Mouse (Mus musculus): ENCODE results near the gene Larp7.

DNA sequence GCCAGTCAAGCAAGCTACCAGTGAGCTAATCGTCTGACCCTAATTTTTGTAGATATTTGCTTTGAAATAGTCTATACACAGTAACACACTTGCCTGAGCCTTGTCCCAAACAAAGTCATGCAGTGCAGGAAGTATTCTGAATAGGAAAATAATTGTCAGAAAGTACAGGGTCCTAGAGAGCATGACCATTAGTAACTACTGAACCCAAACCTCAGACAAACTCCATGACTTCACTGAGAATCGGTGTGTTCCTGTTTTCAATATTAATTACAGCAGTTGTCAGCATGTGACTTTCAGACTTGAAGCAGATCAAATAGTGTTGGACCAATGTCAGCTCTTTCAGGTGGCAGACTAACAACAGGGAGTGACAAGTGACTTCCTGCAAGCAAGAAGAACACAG, 39.5 kb downstream of the Larp7 start:
- no peak for TF ChIP-seq POLR2A (IDR thresholded peaks at IDR 0.05; ENCODE audit: control insufficient read depth, low read depth, low read length)
- TF ChIP-seq CTCF (IDR thresholded peaks at IDR 0.05; ENCODE audit: control insufficient read depth, insufficient read depth, insufficient replicate concordance, low read depth, low read length) = no peak

All from testis, adult 2 months (tissue).